Mouse (Mus musculus): ENCODE results near the gene Pcyt1a. TPM values are rescaled to one million over a fixed set of nuclear protein-coding genes. Genes with fewer than 3 reads are reported as not detected.

Gene Pcyt1a
- polyA plus RNA-seq, 1 experiment from 2014 or later, result 37.0 TPM

DNA sequence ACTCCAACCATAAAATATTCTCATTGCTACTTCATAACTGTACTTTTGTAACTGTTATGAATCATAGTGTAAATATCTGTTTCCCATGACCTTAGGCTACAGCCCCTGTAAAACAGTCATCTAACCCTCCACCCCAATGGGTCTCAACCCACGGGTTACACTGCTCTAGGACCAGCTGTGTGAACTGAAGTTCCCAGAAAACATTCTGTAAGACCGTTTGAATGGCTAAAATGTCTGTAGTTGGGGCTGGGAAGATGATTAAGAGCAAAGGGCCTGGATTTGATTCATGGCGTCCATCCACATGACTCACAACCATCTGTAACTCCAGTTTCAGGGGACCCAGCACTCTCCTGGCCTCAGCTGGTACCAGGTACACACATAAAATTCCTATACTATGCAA is 32.5 kb upstream of the Pcyt1a start:
- WGBS, result 69% methylated on average over 3 of the region's 3 CpGs
- ATAC-seq (replicated peaks; ENCODE audit: low FRiP score), result no peak
- no peak overlapping the region for H3K4me3 ChIP-seq (ENCODE audit: low read depth, low read length)

DNA sequence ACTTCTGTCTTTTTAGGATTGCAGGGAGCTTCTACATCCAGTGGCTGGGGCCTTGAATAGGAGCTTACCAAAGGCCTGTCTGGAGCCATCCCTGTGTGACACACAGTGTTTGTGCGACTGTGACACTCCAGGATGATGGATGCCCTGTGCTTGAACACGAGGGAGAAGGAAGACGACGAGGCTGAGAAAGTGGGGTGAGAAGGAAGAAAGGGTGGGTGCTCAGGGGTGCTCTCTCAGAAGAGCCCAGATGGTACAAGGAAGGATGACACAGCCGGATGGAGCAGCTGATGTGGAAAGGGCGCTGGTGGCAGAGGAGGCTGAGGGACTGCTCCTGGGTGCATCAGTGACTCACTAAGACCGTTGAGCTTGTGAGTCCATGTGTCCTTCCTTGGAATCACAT is 30.5 kb upstream of the Pcyt1a start, which contains the start of gene Tm4sf19:
Gene Tm4sf19, plus strand, starts transcription at position 240 of the 400 bp plus-strand sequence.
- Histone ChIP-seq H3K4me3 (ENCODE audit: low read depth, low read length) (no peak within 1 kb of the TSS), H3K9me3 (ENCODE audit: control insufficient read depth, low read length) (no peaks in the 10 kb centered on the region), H3K9ac (ENCODE audit: low read depth, low read length) (no peak within 1 kb of the TSS), H3K27me3 (replicated peaks; ENCODE audit: control insufficient read depth, insufficient read depth, low read length) (no peaks in the 10 kb centered on the region), H3K4me2 (no peak within 1 kb of the TSS), H3K27ac (ENCODE audit: low read depth, low read length) (no peak within 1 kb of the TSS), H3K36me3 (ENCODE audit: control insufficient read depth, insufficient read depth, low read length) (no peaks in the 10 kb centered on the region), H3K4me1 (replicated peaks; ENCODE audit: control insufficient read depth, insufficient read depth, low read length) (no peaks in the 10 kb centered on the region; the same call in 1 of the 2 replicates)
- DNase-seq (ENCODE audit: low spot score) (no peak), ATAC-seq (replicated peaks; ENCODE audit: low FRiP score) (no peak)
- 79% methylated on average over 7 of the region's 7 CpGs for WGBS

More for the DNA sequence above, 32.5 kb upstream of the Pcyt1a start:
- Histone ChIP-seq H3K9me3 (ENCODE audit: control insufficient read depth, low read length) (no peaks in the 10 kb centered on the region), H3K36me3 (ENCODE audit: control insufficient read depth, insufficient read depth, low read length) (no peaks in the 10 kb centered on the region; the same call in 1 of the 2 replicates), H3K4me2 (no peak overlapping the region), H3K27ac (ENCODE audit: low read depth, low read length) (0 out of 2 replicates have a peak overlapping the region, but pooled peaks have one; percentile 15), H3K9ac (ENCODE audit: low read depth, low read length) (no peak overlapping the region), H3K4me1 (replicated peaks; ENCODE audit: control insufficient read depth, insufficient read depth, low read length) (no peaks in the 10 kb centered on the region; the same call in 1 of the 2 replicates), H3K27me3 (replicated peaks; ENCODE audit: control insufficient read depth, insufficient read depth, low read length) (no peaks in the 10 kb centered on the region)
- DNase-seq (ENCODE audit: low spot score), result no peak

DNA sequence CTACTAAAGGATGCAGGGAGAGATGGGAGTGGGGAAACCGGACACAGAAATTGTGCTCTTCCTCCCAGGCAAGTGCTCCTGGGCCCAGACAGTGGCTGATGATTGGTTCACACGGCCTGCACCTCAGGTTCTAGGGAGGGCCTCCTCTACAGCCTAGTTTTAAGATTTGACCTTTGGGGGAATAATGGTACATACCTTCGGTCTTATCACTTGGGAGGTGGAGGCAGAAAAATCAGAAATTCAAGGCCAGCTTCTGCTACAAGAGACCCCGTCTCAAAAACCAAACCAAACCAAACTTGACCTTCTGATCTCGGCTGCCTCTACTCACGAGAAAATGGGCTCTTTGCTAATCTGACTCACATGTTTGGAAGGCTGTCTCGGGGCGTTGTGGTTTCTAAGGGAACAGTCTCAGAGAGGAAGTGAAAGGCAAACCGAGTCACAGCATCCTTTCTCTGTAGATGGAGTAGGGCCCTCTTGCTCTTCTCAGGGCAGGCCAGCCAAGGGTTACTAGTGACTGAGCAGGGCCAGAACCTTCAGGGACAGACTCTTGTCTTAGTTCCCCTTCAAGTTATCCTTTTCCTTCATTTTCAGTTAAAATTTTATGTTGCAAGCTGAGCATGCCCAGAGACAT is 29.3 kb upstream of the Pcyt1a start:
- DNase-seq (ENCODE audit: low spot score), result no peak
- Histone ChIP-seq H3K4me2 (no peak overlapping the region), H3K9me3 (ENCODE audit: control insufficient read depth, low read length) (no peaks in the 10 kb centered on the region), H3K9ac (ENCODE audit: low read depth, low read length) (no peak overlapping the region), H3K4me3 (ENCODE audit: low read depth, low read length) (no peak overlapping the region), H3K36me3 (ENCODE audit: control insufficient read depth, insufficient read depth, low read length) (no peaks in the 10 kb centered on the region), H3K27me3 (replicated peaks; ENCODE audit: control insufficient read depth, insufficient read depth, low read length) (no peaks in the 10 kb centered on the region), H3K4me1 (replicated peaks; ENCODE audit: control insufficient read depth, insufficient read depth, low read length) (no peaks in the 10 kb centered on the region), H3K27ac (ENCODE audit: low read depth, low read length) (no peak overlapping the region)
- WGBS, result 63% methylated on average over 9 of the region's 9 CpGs
- no peak for ATAC-seq (replicated peaks; ENCODE audit: low FRiP score)

DNA sequence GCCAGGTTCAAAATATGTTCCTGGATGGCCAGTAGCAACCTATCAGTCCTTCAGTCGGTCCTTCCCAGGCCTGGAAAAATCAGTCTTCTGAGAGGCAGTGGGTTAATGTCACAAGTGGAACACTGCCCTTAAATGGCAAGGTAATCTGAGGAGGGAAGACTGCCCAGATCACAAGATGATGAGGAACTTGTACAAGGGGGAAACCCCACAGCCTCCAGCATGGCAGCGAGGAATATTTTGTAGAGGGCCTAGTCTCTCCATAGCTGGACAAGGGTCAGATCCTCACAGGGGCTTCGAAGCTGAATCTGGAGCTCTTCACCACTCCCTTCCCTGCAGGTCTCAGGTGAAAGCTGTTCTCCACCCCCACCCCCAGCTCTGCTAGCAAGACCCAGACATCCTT is 27.9 kb upstream of the Pcyt1a start:
- Histone ChIP-seq H3K9ac (ENCODE audit: low read depth, low read length) (no peak overlapping the region), H3K27ac (ENCODE audit: low read depth, low read length) (no peak overlapping the region), H3K4me1 (replicated peaks; ENCODE audit: control insufficient read depth, insufficient read depth, low read length) (no peaks in the 10 kb centered on the region), H3K4me2 (no peak overlapping the region), H3K9me3 (ENCODE audit: control insufficient read depth, low read length) (no peaks in the 10 kb centered on the region), H3K27me3 (replicated peaks; ENCODE audit: control insufficient read depth, insufficient read depth, low read length) (no peaks in the 10 kb centered on the region), H3K4me3 (ENCODE audit: low read depth, low read length) (no peak overlapping the region), H3K36me3 (ENCODE audit: control insufficient read depth, insufficient read depth, low read length) (no peaks in the 10 kb centered on the region)
- ATAC-seq (replicated peaks; ENCODE audit: low FRiP score), result no peak
- no peak for DNase-seq (ENCODE audit: low spot score)
- 85% methylated on average over 3 of the region's 3 CpGs for WGBS

DNA sequence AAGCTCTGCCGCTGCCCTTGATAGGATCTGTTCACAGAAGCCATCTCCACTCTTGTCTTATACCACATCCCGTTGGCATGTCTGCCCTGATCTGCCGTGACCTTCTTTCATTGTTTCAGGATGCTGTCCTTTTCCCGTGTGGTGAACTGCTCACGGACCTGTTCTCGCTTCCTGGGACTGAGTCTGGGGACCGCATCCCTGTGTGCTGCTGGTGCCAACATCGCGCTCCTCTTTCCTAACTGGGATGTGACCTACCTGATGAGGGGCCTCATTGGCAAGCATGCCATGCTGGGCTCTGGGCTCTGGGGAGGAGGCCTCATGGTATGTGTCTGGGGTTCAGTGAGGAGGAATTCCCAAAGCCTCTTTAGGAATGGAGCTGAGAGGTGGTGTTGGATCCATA is 25.0 kb upstream of the Pcyt1a start:
- Histone ChIP-seq H3K27me3 (replicated peaks; ENCODE audit: control insufficient read depth, insufficient read depth, low read length) (no peaks in the 10 kb centered on the region), H3K9ac (ENCODE audit: low read depth, low read length) (no peak overlapping the region), H3K36me3 (ENCODE audit: control insufficient read depth, insufficient read depth, low read length) (no peaks in the 10 kb centered on the region), H3K27ac (ENCODE audit: low read depth, low read length) (no peak overlapping the region), H3K4me1 (replicated peaks; ENCODE audit: control insufficient read depth, insufficient read depth, low read length) (no peaks in the 10 kb centered on the region), H3K9me3 (ENCODE audit: control insufficient read depth, low read length) (no peaks in the 10 kb centered on the region), H3K4me3 (ENCODE audit: low read depth, low read length) (no peak overlapping the region), H3K4me2 (no peak overlapping the region)
- ATAC-seq (replicated peaks; ENCODE audit: low FRiP score) (no peak), DNase-seq (ENCODE audit: low spot score) (no peak)
- 88% methylated on average over 9 of the region's 9 CpGs for WGBS

DNA sequence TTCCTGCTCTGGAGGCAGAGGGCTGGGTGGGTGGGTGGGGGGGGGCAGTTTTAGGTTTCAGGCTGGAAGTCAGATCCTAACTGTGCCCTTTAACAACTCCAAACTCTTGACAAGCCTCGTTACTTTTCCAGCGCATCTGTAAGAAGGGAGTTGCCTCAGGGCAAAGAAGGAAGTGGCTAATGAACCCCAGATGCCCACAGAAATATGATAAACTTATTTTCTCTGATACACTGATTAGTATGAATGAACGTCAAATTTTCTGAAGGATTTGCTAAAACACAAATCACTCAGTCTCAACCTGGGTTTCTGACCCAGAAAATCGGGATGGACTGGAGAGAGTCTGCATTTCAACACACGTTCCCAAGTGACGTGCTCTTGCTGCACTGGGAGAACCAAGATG is 24.1 kb upstream of the Pcyt1a start:
- 69% methylated on average over 6 of the region's 6 CpGs for WGBS

DNA sequence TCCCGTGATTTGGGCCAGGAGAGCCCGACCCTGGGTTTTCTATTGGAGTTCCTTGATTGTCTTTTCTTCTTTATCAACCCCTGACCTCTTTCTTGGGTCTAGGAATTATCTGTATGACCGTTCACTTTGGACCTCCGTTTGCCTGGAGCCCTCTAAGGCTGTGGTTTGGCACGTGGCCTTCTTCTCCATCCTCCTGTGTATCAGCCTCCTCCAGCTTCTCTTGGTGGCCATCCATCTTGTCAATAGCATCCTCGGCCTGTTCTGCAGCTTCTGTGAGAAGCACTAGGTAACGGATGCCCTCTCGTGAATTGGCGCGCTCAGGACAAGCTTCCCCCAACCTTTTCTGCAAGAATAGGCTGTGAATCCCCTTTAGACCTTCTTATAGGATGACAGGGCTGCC is 23.0 kb upstream of the Pcyt1a start:
- H3K4me2 ChIP-seq, result no peak overlapping the region
- H3K27me3 ChIP-seq (replicated peaks; ENCODE audit: control insufficient read depth, insufficient read depth, low read length), result no peaks in the 10 kb centered on the region
- H3K4me3 ChIP-seq (ENCODE audit: low read depth, low read length), result no peak overlapping the region
- no peaks in the 10 kb centered on the region for H3K4me1 ChIP-seq (replicated peaks; ENCODE audit: control insufficient read depth, insufficient read depth, low read length)
- H3K36me3 ChIP-seq (ENCODE audit: control insufficient read depth, insufficient read depth, low read length), result no peaks in the 10 kb centered on the region
- 70% methylated on average over 10 of the region's 10 CpGs for WGBS
- no peak for ATAC-seq (replicated peaks; ENCODE audit: low FRiP score)
- H3K9ac ChIP-seq (ENCODE audit: low read depth, low read length), result no peak overlapping the region
- DNase-seq (ENCODE audit: low spot score), result no peak
- H3K9me3 ChIP-seq (ENCODE audit: control insufficient read depth, low read length), result no peaks in the 10 kb centered on the region
- H3K27ac ChIP-seq (ENCODE audit: low read depth, low read length), result no peak overlapping the region

More for the DNA sequence above, 24.1 kb upstream of the Pcyt1a start:
- ATAC-seq (replicated peaks; ENCODE audit: low FRiP score) (no peak), DNase-seq (ENCODE audit: low spot score) (no peak)
- Histone ChIP-seq H3K4me3 (ENCODE audit: low read depth, low read length) (no peak overlapping the region), H3K27me3 (replicated peaks; ENCODE audit: control insufficient read depth, insufficient read depth, low read length) (no peaks in the 10 kb centered on the region), H3K4me2 (no peak overlapping the region), H3K27ac (ENCODE audit: low read depth, low read length) (no peak overlapping the region), H3K4me1 (replicated peaks; ENCODE audit: control insufficient read depth, insufficient read depth, low read length) (no peaks in the 10 kb centered on the region), H3K9me3 (ENCODE audit: control insufficient read depth, low read length) (no peaks in the 10 kb centered on the region), H3K9ac (ENCODE audit: low read depth, low read length) (no peak overlapping the region), H3K36me3 (ENCODE audit: control insufficient read depth, insufficient read depth, low read length) (no peaks in the 10 kb centered on the region)

DNA sequence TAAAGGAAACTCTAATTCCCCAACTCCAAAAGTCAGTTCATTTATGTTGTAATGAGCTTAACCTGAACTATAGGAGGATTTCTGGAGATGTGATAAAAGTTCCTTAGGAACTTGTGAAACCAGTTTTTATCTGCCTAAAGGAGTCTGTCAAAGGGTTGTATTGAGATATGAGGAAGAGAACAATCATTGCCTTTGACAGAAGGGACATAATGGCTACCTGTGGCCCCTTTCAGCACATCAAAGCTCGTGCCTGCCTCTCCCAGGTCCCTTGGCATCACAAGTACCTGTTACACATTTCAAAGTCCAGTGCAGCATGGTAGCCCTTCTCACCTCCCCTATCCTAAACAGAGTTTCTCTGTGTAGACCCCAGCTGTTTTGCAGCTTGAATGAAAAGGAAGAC is 13.3 kb upstream of the Pcyt1a start:
- no peaks in the 10 kb centered on the region for H3K9me3 ChIP-seq (ENCODE audit: control insufficient read depth, low read length)
- peaks cover 7% of the 10 kb centered on the region for H3K4me1 ChIP-seq (replicated peaks; ENCODE audit: control insufficient read depth, insufficient read depth, low read length)
- H3K27me3 ChIP-seq (replicated peaks; ENCODE audit: control insufficient read depth, insufficient read depth, low read length), result no peaks in the 10 kb centered on the region
- H3K9ac ChIP-seq (ENCODE audit: low read depth, low read length), result no peak overlapping the region
- H3K4me2 ChIP-seq, result no peak overlapping the region
- no peak for DNase-seq (ENCODE audit: low spot score)
- no peak for ATAC-seq (replicated peaks; ENCODE audit: low FRiP score)
- no peaks in the 10 kb centered on the region for H3K36me3 ChIP-seq (ENCODE audit: control insufficient read depth, insufficient read depth, low read length)
- H3K4me3 ChIP-seq (ENCODE audit: low read depth, low read length), result no peak overlapping the region
- 61% methylated on average over 1 of the region's 1 CpGs for WGBS
- H3K27ac ChIP-seq (ENCODE audit: low read depth, low read length), result no peak overlapping the region
